Mouse (Mus musculus) brain, embryonic 14.5 days (tissue): ENCODE data around the gene Pitpnm2.

ENCODE experiments used
- CTCF ChIP-seq: fragments of 200-500 bp; IDR thresholded peaks from 2 replicates; pipeline ENCODE4 v1.5.1; 2012; ENCODE audit warnings: inconsistent platforms, mild to moderate bottlenecking, moderate library complexity, borderline replicate concordance; ENCODE audit not compliant: insufficient read depth, insufficient read length; ENCODE audit errors: extremely low read depth
- POLR2A ChIP-seq: fragments of 200-500 bp; IDR thresholded peaks from 2 replicates; pipeline ENCODE4 v1.6.1; 2012; ENCODE audit warnings: mild to moderate bottlenecking, inconsistent platforms, borderline replicate concordance; ENCODE audit not compliant: poor library complexity, insufficient read depth, insufficient read length, severe bottlenecking; ENCODE audit errors: extremely low read depth

GRCm38 (mm10) chr5:124150895-124151294 lies 98.7 kb downstream of the Pitpnm2 start:
- TF ChIP-seq CTCF (no peak), POLR2A (no peak)
